ENCODE assay signal across 14 mouse cellular contexts in genomic region chr3:30160961-30161670, GRCm38 (mm10).
A peak's percentile ranks its signal among the peaks of the same experiment; 100 is the strongest.
DNase-seq lines count a peak whose midpoint lies in the region; ATAC-seq and TF ChIP-seq lines count a peak whose summit lies in the region.
"Had no signal": no experiment of that assay in that cellular context is flagged by ENCODE, and none has a peak within 500 bp of the region (broad histone marks: within the 10 kb centered on the region; RNA-seq: fewer than 3 reads in every experiment).

No protein-coding gene starts in this region.

- 68% methylated on average over 5 of the region's 5 CpGs for WGBS in intestine, embryonic 15.5 days
- WGBS in intestine, postnatal 0 days = 58% methylated on average over 5 of the region's 5 CpGs
- WGBS in heart, embryonic 13.5 days = 59% methylated on average over 5 of the region's 5 CpGs
- WGBS in lung, embryonic 15.5 days = 57% methylated on average over 5 of the region's 5 CpGs
- 67% methylated on average over 5 of the region's 5 CpGs for WGBS in hindbrain, postnatal 0 days
- WGBS in thymus, adult 2 months = 60% methylated on average over 5 of the region's 5 CpGs

- H3K27me3 ChIP-seq in intestine, embryonic 15.5 days (replicated peaks) = no peaks in the 10 kb centered on the region
- H3K27me3 ChIP-seq in intestine, postnatal 0 days (replicated peaks; ENCODE audit: control insufficient read depth, insufficient read depth, low read length) = no peaks in the 10 kb centered on the region
- H3K27me3 ChIP-seq in heart, embryonic 13.5 days (replicated peaks) = no peaks in the 10 kb centered on the region
- no peaks in the 10 kb centered on the region for H3K27me3 ChIP-seq in lung, embryonic 15.5 days
- no peaks in the 10 kb centered on the region for H3K27me3 ChIP-seq in hindbrain, postnatal 0 days (ENCODE audit: insufficient read depth, low read length)
- no peaks in the 10 kb centered on the region for H3K27me3 ChIP-seq in thymus, adult 2 months (ENCODE audit: control insufficient read depth, insufficient read depth, low read length)
- H3K27me3 ChIP-seq: CH12.LX; limb, embryonic 15.5 days; midbrain, embryonic 12.5 days; stomach, embryonic 15.5 days had no signal

- no peak overlapping the region for H3K27ac ChIP-seq in intestine, embryonic 15.5 days
- no peak overlapping the region for H3K27ac ChIP-seq in intestine, postnatal 0 days (ENCODE audit: low read depth, low read length)
- H3K27ac ChIP-seq in heart, embryonic 13.5 days (replicated peaks) = peak overlapping the region; percentile 48
- peak overlapping the region; percentile 29 for H3K27ac ChIP-seq in lung, embryonic 15.5 days
- H3K27ac ChIP-seq in hindbrain, postnatal 0 days = no peak overlapping the region
- no peak overlapping the region for H3K27ac ChIP-seq in thymus, adult 2 months (ENCODE audit: control insufficient read depth, insufficient read depth, low read length)
- H3K27ac ChIP-seq: hindbrain, embryonic 10.5 days; limb, embryonic 15.5 days; midbrain, embryonic 12.5 days; stomach, embryonic 15.5 days had no signal

- no peak overlapping the region for H3K9ac ChIP-seq in intestine, embryonic 15.5 days
- no peak overlapping the region for H3K9ac ChIP-seq in intestine, postnatal 0 days (ENCODE audit: low read depth, low read length)
- H3K9ac ChIP-seq in heart, embryonic 13.5 days = 0 out of 2 replicates have a peak overlapping the region, but pooled peaks have one; percentile 14
- H3K9ac ChIP-seq in lung, embryonic 15.5 days = no peak overlapping the region
- no peak overlapping the region for H3K9ac ChIP-seq in hindbrain, postnatal 0 days (replicated peaks; ENCODE audit: low read length)
- H3K9ac ChIP-seq: limb, embryonic 15.5 days; midbrain, embryonic 12.5 days; stomach, embryonic 15.5 days had no signal

- H3K4me3 ChIP-seq in intestine, embryonic 15.5 days (replicated peaks) = no peak overlapping the region
- H3K4me3 ChIP-seq in intestine, postnatal 0 days (ENCODE audit: low read depth, low read length) = no peak overlapping the region
- no peak overlapping the region for H3K4me3 ChIP-seq in heart, embryonic 13.5 days
- no peak overlapping the region for H3K4me3 ChIP-seq in lung, embryonic 15.5 days
- no peak overlapping the region for H3K4me3 ChIP-seq in hindbrain, postnatal 0 days (ENCODE audit: low read length)
- no peak overlapping the region for H3K4me3 ChIP-seq in thymus, adult 2 months (ENCODE audit: control insufficient read depth, insufficient read depth, low read length)
- H3K4me3 ChIP-seq: hindbrain, embryonic 10.5 days; limb, embryonic 15.5 days; midbrain, embryonic 12.5 days; stomach, embryonic 15.5 days had no signal

- no peak for TF ChIP-seq CTCF in intestine, postnatal 0 days (IDR thresholded peaks at IDR 0.05; ENCODE audit: low read depth)
- no peak for TF ChIP-seq CTCF in hindbrain, postnatal 0 days (IDR thresholded peaks at IDR 0.05; ENCODE audit: low read depth)
- no peak for TF ChIP-seq CTCF in thymus, adult 2 months (IDR thresholded peaks at IDR 0.05; ENCODE audit: borderline replicate concordance, control insufficient read depth, extremely low read depth, insufficient read depth, low read length, poor library complexity)

- peak; percentile 48 for ATAC-seq in intestine, embryonic 15.5 days
- ATAC-seq in intestine, postnatal 0 days = no peak
- no peak for ATAC-seq in heart, embryonic 13.5 days (ENCODE audit: extremely low read depth, insufficient number of reproducible peaks, low FRiP score, low TSS enrichment)
- no peak for ATAC-seq in lung, embryonic 15.5 days (ENCODE audit: borderline replicate concordance, extremely low read depth, low FRiP score, low TSS enrichment)
- ATAC-seq in hindbrain, postnatal 0 days = no peak

- peak; percentile 59 for DNase-seq in NIH3T3 (ENCODE audit: low read depth)
- no peak for DNase-seq in right cerebral cortex, postnatal 4 days
- DNase-seq in hindbrain, postnatal 0 days (ENCODE audit: low spot score) = no peak
- DNase-seq in thymus, adult 2 months = no peak
- DNase-seq: right cerebral cortex, postnatal 25 days had no signal

- no peaks in the 10 kb centered on the region for H3K9me3 ChIP-seq in intestine, embryonic 15.5 days
- no peaks in the 10 kb centered on the region for H3K9me3 ChIP-seq in intestine, postnatal 0 days (ENCODE audit: control insufficient read depth)
- no peaks in the 10 kb centered on the region for H3K9me3 ChIP-seq in heart, embryonic 13.5 days
- H3K9me3 ChIP-seq in lung, embryonic 15.5 days = no peaks in the 10 kb centered on the region
- H3K9me3 ChIP-seq in hindbrain, postnatal 0 days (ENCODE audit: low read length) = no peaks in the 10 kb centered on the region
- H3K9me3 ChIP-seq: hindbrain, embryonic 10.5 days; limb, embryonic 15.5 days; midbrain, embryonic 12.5 days; stomach, embryonic 15.5 days had no signal

- TF ChIP-seq POLR2A in thymus, adult 2 months (IDR thresholded peaks at IDR 0.05; ENCODE audit: control insufficient read depth, extremely low read depth, insufficient read depth, low read length, poor library complexity) = no peak

- no peaks in the 10 kb centered on the region for H3K36me3 ChIP-seq in intestine, embryonic 15.5 days
- no peaks in the 10 kb centered on the region for H3K36me3 ChIP-seq in intestine, postnatal 0 days (ENCODE audit: control insufficient read depth, insufficient read depth)
- no peaks in the 10 kb centered on the region for H3K36me3 ChIP-seq in heart, embryonic 13.5 days
- H3K36me3 ChIP-seq in lung, embryonic 15.5 days = no peaks in the 10 kb centered on the region
- H3K36me3 ChIP-seq in hindbrain, postnatal 0 days (ENCODE audit: insufficient read depth, low read length) = no peaks in the 10 kb centered on the region
- no peaks in the 10 kb centered on the region for H3K36me3 ChIP-seq in thymus, adult 2 months (ENCODE audit: control insufficient read depth, insufficient read depth, low read length)
- H3K36me3 ChIP-seq: hindbrain, embryonic 10.5 days; limb, embryonic 15.5 days; midbrain, embryonic 12.5 days; stomach, embryonic 15.5 days had no signal

- H3K4me1 ChIP-seq in intestine, embryonic 15.5 days (replicated peaks) = no peaks in the 10 kb centered on the region
- no peaks in the 10 kb centered on the region for H3K4me1 ChIP-seq in intestine, postnatal 0 days (replicated peaks; ENCODE audit: control insufficient read depth, insufficient read depth, low read length)
- H3K4me1 ChIP-seq in heart, embryonic 13.5 days = peaks cover 19% of the 10 kb centered on the region
- H3K4me1 ChIP-seq in lung, embryonic 15.5 days = peaks cover 14% of the 10 kb centered on the region
- no peaks in the 10 kb centered on the region for H3K4me1 ChIP-seq in hindbrain, postnatal 0 days (ENCODE audit: insufficient read depth, low read length)
- H3K4me1 ChIP-seq in thymus, adult 2 months (replicated peaks; ENCODE audit: control insufficient read depth, insufficient read depth, low read length) = no peaks in the 10 kb centered on the region

- H3K4me2 ChIP-seq in intestine, embryonic 15.5 days (replicated peaks) = no peak overlapping the region
- no peak overlapping the region for H3K4me2 ChIP-seq in intestine, postnatal 0 days (replicated peaks; ENCODE audit: low read depth)
- H3K4me2 ChIP-seq in heart, embryonic 13.5 days = peak overlapping the region; percentile 3; the same call in 1 of the 2 replicates
- H3K4me2 ChIP-seq in lung, embryonic 15.5 days = no peak overlapping the region
- no peak overlapping the region for H3K4me2 ChIP-seq in hindbrain, postnatal 0 days (ENCODE audit: low read depth, low read length)
- H3K4me2 ChIP-seq: limb, embryonic 15.5 days; midbrain, embryonic 12.5 days; stomach, embryonic 15.5 days had no signal

Comparison
In these comparisons a context has a peak if more than half of its experiments do, and no peak if none do; other contexts are left out.
1. H3K27ac ChIP-seq: peak in heart, embryonic 13.5 days (single experiment) and lung, embryonic 15.5 days (single experiment); none in intestine, embryonic 15.5 days (single experiment), intestine, postnatal 0 days (single experiment), hindbrain, postnatal 0 days (single experiment) and thymus, adult 2 months (single experiment).